Mouse (Mus musculus) Patski (cell line): Measurements from ENCODE around the gene 1810062G17Rik. TPM values are rescaled to one million over a fixed set of nuclear protein-coding genes. Genes with fewer than 3 reads are reported as not detected.

ENCODE experiments used
- ATAC-seq: fragments of 100-300 bp; one replicate; pipeline ENCODE4 v1.8.0; 2021
- CTCF ChIA-PET: fragments of 350-600 bp; sonication (Branson Sonifier 250); formaldehyde crosslinking; loops from one replicate; lab custom pipeline; 2022; ENCODE audit warnings: inconsistent platforms; lab: Charles Lee
- POLR2A ChIA-PET: fragments of 350-600 bp; sonication (Branson Sonifier 250); formaldehyde crosslinking; loops from one replicate; lab custom pipeline; 2022; ENCODE audit warnings: antibody characterized with exemption, inconsistent platforms; lab: Charles Lee
- DNase-seq: peaks from one replicate; pipeline ENCODE4 v3.0.0-alpha.2; 2011; ENCODE audit warnings: low read depth, low spot score
- H3K27me3 ChIP-seq: fragments of 371-371 bp; one replicate; pipeline ENCODE4 v1.5.1; 2021
- CTCF ChIP-seq: fragments of 100-300 bp; IDR thresholded peaks from one replicate; pipeline ENCODE4 v1.5.1; 2021
- in situ Hi-C: fragments of 300-500 bp; cut with MboI; formaldehyde crosslinking; loops from 3 replicates; pipeline ENCODE4 v1.11.1; 2018; ENCODE audit warnings: low pct_unique_long_range_greater_than_20kb, mixed read lengths
- polyA plus RNA-seq: library from polyadenylated mRNA; unstranded; gene quantifications from one replicate; pipeline ENCODE4 v1.2.3, GENCODE M21; 2021

1810062G17Rik gene
- polyA plus RNA-seq, 1 experiment from 2014 or later, result 1.2 TPM

DNA sequence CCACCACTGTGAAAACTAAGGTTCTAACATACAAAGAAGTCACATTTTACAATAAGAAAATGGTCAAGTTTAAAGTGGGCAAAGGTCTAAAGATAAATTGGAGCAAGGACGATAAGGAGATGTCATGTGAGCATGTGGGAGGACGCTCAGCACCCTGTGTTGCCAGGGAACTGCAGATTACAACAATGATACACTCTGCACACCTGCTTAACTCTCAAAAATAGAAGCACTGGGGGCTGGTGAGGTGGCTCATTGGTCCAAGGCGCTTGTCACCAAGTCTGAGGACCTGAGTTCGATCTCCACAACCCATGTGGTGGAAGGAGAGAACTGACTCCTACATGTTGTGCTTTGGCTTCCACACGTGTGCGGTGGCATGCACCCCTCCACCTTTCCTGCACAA is 35.8 kb downstream of the 1810062G17Rik start:
- TF ChIP-seq CTCF, result no peak
- no peak for ATAC-seq
- H3K27me3 ChIP-seq, result peaks cover 53% of the 10 kb centered on the region

DNA sequence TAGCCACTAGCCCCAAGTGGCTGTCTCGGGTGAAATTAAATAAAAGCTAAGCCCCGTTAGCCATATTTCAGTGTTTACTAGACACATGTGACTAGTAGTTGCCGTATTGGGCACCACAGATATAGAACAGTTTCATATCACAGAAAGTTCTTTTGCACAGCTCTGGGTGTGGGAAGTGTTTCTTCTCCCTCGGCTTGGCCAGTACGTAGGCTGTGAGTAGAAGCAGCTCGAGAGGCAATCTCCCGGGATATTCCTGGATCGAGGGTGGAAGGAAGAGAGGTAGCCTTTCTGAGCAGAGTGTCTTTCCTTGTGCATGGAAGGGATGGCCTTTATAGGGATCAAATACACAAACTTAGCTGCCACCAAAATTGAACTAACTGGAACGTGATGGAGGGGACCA is 40.5 kb downstream of the 1810062G17Rik start:
- DNase-seq, result no peak
- CTCF ChIA-PET, result interaction anchor here (0.7 to 1.8 kb wide), 5 partner anchors 10 to 22 kb away, joined by 3 to 5 read pairs (median 3); no protein-coding TSS in a partner anchor
- ATAC-seq, result no peak
- TF ChIP-seq CTCF, result no peak
- POLR2A ChIA-PET, result interaction anchor here (0.6 kb wide), 1 partner anchor 242 kb away, joined by 3 read pairs; no protein-coding TSS in a partner anchor
- peaks cover 85% of the 10 kb centered on the region for H3K27me3 ChIP-seq
- in situ Hi-C loops, result no loop called here

More for the DNA sequence above, 35.8 kb downstream of the 1810062G17Rik start:
- no peak for DNase-seq
- ChIA-PET POLR2A (no interaction called here), CTCF (no interaction called here)
- in situ Hi-C loops, result no loop called here

DNA sequence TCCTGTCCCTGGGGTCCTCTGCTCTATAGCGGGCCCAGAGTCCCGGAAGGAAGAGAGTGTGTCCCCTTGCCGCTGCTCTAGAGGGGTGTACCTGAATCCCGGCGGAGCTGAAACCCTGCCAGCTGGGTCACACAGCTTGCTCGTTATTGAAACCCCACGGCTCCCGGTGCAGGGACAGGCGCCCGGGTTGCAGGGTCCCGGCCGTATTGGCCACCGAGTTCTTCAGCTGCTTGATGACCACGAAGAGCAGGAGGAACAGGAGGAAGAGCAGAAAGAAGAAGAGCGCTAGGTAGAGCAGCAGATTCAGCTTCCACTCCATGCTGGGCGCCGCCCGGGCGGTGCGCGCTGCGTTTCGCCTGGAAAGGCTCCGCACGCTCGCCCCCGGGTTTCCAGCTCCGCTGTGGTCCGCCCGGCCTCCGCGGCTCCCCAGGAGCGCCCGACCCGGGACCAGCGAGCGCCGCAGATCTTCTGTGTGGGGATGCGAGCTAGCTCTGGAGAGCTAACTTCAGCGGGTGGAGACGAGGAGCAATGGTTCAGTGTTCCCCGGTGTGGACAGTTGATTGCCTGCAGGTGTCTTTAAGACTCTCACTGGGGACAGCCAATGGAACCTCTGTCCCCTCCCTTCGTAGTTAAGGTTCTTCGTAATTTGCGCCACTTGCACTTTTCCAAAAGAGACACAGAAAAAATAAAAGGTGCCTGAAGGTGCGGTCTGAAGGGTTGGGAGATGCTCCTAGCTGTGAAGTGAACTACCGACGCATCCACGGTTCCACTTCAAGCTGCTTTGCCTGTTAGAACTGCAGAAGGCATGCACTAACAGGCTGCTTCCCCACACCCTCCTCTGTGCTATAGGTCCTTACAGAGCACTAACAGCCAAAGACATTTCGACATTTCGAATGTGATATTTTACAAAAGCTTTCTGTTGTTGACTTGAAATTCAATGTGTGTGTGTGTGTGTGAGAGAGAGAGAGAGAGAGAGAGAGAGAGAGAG is 45.6 kb downstream of the 1810062G17Rik start, which contains the start of gene Gm11549:
TSS of gene Gm11549 (minus strand) at position 741 of the 988 bp plus-strand sequence.
- CTCF ChIA-PET, result interaction anchor here (0.9 to 2.2 kb wide), 2 partner anchors 9 to 21 kb away, joined by 3 to 5 read pairs; no protein-coding TSS in a partner anchor
- peaks cover 78% of the 10 kb centered on the region for H3K27me3 ChIP-seq
- peak; percentile 42 for ATAC-seq
- DNase-seq, result no peak
- no peak for TF ChIP-seq CTCF
- in situ Hi-C loops, result no loop called here
- POLR2A ChIA-PET, result interaction anchor here (0.5 to 1.0 kb wide), 3 partner anchors 11 to 128 kb away, joined by 3 read pairs; no protein-coding TSS in a partner anchor

- TF ChIP-seq CTCF, result no peak
- CTCF ChIA-PET, result interaction anchor here (2.2 kb wide), 1 partner anchor 22 kb away, joined by 5 read pairs; no protein-coding TSS in a partner anchor
- H3K27me3 ChIP-seq, result peaks cover 73% of the 10 kb centered on the region
Observed at GRCm38 (mm10) chr3:36522137-36522536, 46.4 kb downstream of the 1810062G17Rik start.

DNA sequence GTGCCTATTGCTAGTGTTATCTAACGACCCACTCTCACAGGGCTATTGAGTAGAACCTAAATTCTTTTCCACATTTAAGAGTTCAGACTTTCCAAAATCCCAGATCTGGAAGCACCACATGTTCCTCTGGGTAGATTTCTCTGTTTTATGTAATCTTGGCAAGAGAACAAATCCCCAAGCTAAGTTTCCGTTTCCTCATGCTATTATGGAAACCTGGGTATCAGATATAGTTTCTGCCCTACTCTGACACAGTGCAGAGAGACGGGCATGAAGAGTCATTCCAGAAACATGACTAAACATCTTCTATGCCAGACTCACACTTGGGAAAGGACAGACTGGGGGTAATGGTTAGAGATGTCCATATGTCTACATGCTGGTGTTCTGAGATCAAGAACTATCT is 48.7 kb downstream of the 1810062G17Rik start:
- in situ Hi-C loops, result no loop called here
- no peak for TF ChIP-seq CTCF
- POLR2A ChIA-PET, result no interaction called here

More at GRCm38 (mm10) chr3:36522137-36522536, 46.4 kb downstream of the 1810062G17Rik start:
- DNase-seq, result no peak
- POLR2A ChIA-PET, result no interaction called here
- in situ Hi-C loops, result no loop called here
- ATAC-seq, result no peak

DNA sequence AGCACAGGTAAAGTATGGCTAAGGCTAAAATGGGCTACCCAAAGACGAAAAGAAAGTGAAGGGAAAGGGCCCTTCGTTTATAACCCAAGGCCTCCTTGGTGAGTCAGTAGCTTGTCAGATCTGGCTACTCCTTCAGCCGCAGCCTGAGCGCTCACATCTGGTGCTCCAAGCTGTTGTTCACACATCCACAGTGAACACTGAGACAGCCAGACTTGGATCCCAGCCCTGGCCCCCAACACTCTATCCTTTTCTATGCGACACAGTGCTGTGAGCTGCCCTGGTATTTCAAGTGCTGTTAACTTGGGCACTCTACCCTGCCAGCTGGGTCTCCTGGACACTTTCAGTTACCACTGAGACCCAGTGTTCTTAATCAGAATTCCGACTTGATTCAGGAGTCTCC is 54.6 kb downstream of the 1810062G17Rik start:
- no peak for TF ChIP-seq CTCF
- no peak for DNase-seq
- in situ Hi-C loops, result no loop called here
- ChIA-PET CTCF (interaction anchor here (1.2 kb wide), 1 partner anchor 10 kb away, joined by 3 read pairs; no protein-coding TSS in a partner anchor), POLR2A (no interaction called here)
- peaks cover 39% of the 10 kb centered on the region for H3K27me3 ChIP-seq
- no peak for ATAC-seq

More for the DNA sequence above, 48.7 kb downstream of the 1810062G17Rik start:
- ATAC-seq, result no peak
- CTCF ChIA-PET, result no interaction called here
- DNase-seq, result no peak
- peaks cover 75% of the 10 kb centered on the region for H3K27me3 ChIP-seq

DNA sequence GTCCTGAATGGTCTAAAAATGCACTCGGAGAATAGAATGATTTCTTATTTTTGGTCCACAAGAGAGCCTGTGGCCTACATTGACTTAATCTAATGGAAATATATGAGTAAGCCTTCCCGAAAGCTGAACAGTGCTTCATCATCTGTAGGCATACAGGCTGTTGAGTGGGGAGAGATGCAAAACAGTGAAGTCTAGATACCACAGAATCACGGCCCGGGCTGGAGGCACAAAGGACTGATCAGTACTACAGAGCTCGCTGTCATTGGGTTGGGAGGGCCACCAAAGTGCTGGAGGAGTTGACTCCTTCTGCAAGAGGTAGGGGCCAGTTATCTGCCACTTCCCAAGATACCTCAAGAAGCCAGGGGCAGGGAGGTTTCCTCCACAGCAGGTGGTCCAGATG is 55.0 kb downstream of the 1810062G17Rik start:
- ATAC-seq (no peak), DNase-seq (no peak)
- H3K27me3 ChIP-seq, result peaks cover 39% of the 10 kb centered on the region
- in situ Hi-C loops, result no loop called here
- no peak for TF ChIP-seq CTCF
- ChIA-PET CTCF (interaction anchor here (1.2 kb wide), 1 partner anchor 10 kb away, joined by 3 read pairs; no protein-coding TSS in a partner anchor), POLR2A (no interaction called here)

DNA sequence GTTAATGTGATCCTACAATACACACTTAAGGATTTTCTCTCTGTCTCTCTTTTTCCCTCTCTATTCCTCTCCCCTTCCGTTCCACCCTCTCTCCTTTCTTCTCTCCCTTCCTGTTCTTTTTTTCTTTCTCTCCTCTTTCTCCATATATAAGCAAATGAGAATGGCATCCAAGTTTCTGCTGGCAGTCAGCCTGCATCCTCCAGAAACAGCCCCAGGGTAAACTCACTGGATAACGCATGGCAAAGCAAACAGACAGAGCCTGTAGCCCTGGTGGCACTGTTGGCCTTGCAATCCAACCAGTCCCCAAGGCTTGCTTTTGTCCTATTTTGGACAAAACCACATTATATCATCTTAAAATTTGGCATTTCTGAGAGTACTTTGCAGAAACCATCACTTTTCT is 55.5 kb downstream of the 1810062G17Rik start:
- in situ Hi-C loops, result no loop called here
- ATAC-seq, result no peak

More for the DNA sequence above, 55.5 kb downstream of the 1810062G17Rik start:
- peaks cover 38% of the 10 kb centered on the region for H3K27me3 ChIP-seq
- TF ChIP-seq CTCF, result no peak
- CTCF ChIA-PET, result no interaction called here
- POLR2A ChIA-PET, result no interaction called here
- DNase-seq, result no peak

Other genes starting within 250 kb of the 1810062G17Rik start
- 987 TPM for gene Anxa5, start within 50 bp of the 1810062G17Rik start, polyA plus RNA-seq
- not detected for gene Gm11549, start 45.9 kb downstream of the 1810062G17Rik start, polyA plus RNA-seq
- gene Exosc9, start 76.7 kb downstream of the 1810062G17Rik start, polyA plus RNA-seq, result 64.6 TPM
- 114 TPM for gene Ccna2, start 96.2 kb downstream of the 1810062G17Rik start, polyA plus RNA-seq
- 12.3 TPM for gene Bbs7, start 137.5 kb downstream of the 1810062G17Rik start, polyA plus RNA-seq
- 2.1 TPM for gene Trpc3, start 214.2 kb downstream of the 1810062G17Rik start, polyA plus RNA-seq